10 mouse cellular contexts compared by ENCODE assay signal in the genomic region with DNA sequence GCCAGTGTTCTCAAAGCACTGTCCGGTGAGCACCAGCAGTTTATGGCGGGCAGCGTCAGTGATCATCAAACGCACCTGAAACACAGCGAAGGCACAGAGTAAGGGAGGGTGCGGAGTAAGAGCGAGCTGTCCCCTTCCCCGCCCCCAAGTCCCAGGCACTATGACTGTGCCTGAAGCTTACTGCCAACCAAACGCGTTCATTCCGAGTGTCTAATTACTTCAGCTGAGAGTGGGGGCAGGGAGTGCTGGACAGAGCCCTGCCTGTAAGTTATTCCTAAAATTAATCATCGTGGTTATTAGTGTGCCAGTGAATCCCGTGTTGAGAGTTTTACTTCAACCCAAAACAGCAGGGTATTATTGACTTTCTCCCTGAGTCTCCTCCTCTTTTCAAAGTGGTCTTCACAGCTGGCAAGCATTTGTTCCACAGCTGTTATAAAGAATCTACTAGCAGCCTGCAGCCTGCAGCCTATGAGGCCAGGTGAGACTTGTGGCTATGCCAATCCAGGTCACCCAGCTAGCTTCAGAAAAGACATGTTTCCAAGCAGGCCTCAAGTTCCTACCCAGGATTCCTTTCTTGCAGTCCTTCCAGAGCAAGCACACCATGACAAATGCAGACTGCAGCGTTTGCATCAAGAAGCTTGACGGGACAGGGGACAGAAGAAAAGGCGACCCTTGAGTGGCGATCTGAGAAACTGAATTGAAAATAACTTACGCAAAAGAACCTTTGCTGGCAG.
DNase-seq lines count a peak whose midpoint lies in the region; ATAC-seq lines count a peak whose summit lies in the region.
"Had no signal": no experiment of that assay in that cellular context is flagged by ENCODE, and none has a peak within 500 bp of the region (broad histone marks: within the 10 kb centered on the region; RNA-seq: fewer than 3 reads in every experiment).

No protein-coding gene starts in this region.

- DNase-seq in embryo, embryonic 10 days (ENCODE audit: low spot score), result peak; percentile 48
- no peak for DNase-seq in embryo, embryonic 9.5 days (ENCODE audit: extremely low spot score)
- DNase-seq in embryo, embryonic 11 days, result peak; percentile 51
- peak; percentile 67 for DNase-seq in gastrocnemius, adult 18-20 months (ENCODE audit: low spot score)
- no peak for DNase-seq in cerebellum, postnatal 10 days
- DNase-seq in heart, postnatal 14 days, result no peak

- H3K9me3 ChIP-seq in limb, embryonic 15.5 days, result no peaks in the 10 kb centered on the region
- H3K9me3 ChIP-seq: heart, embryonic 13.5 days; stomach, embryonic 15.5 days had no signal

- peaks cover 29% of the 10 kb centered on the region for H3K36me3 ChIP-seq in limb, embryonic 15.5 days

- H3K4me3 ChIP-seq in limb, embryonic 15.5 days, result no peak overlapping the region
- H3K4me3 ChIP-seq: heart, embryonic 13.5 days; stomach, embryonic 15.5 days had no signal

- no peak overlapping the region for H3K9ac ChIP-seq in limb, embryonic 15.5 days
- H3K9ac ChIP-seq: heart, embryonic 13.5 days; stomach, embryonic 15.5 days had no signal

- H3K4me1 ChIP-seq in limb, embryonic 15.5 days, result peaks cover 19% of the 10 kb centered on the region

- no peak overlapping the region for H3K4me2 ChIP-seq in limb, embryonic 15.5 days
- H3K4me2 ChIP-seq: heart, embryonic 13.5 days; stomach, embryonic 15.5 days had no signal

- WGBS in limb, embryonic 15.5 days, result 38% methylated on average over 18 of the region's 18 CpGs

- intact Hi-C loops in heart, postnatal 14 days (cut with DNase I), result no loop called here

- H3K27ac ChIP-seq in limb, embryonic 15.5 days, result peak overlapping the region; percentile 17; the same call in 1 of the 2 replicates
- H3K27ac ChIP-seq: heart, embryonic 13.5 days; stomach, embryonic 15.5 days had no signal

- no peaks in the 10 kb centered on the region for H3K27me3 ChIP-seq in limb, embryonic 15.5 days
- H3K27me3 ChIP-seq: heart, embryonic 13.5 days; stomach, embryonic 15.5 days had no signal

- ATAC-seq in limb, embryonic 15.5 days (ENCODE audit: insufficient number of reproducible peaks, low FRiP score, low TSS enrichment, low read depth), result no peak
- ATAC-seq in megakaryocyte-erythroid progenitor cell, adult 5-6 weeks (replicated peaks; ENCODE audit: low FRiP score, low TSS enrichment, poor library complexity, severe bottlenecking), result no peak

Comparison
In these comparisons a context has a peak if more than half of its experiments do, and no peak if none do; other contexts are left out.
1. DNase-seq: peak in embryo, embryonic 10 days (single experiment), embryo, embryonic 11 days (single experiment) and gastrocnemius, adult 18-20 months (single experiment); none in embryo, embryonic 9.5 days (single experiment), cerebellum, postnatal 10 days (0 of 2) and heart, postnatal 14 days (0 of 2).